Mouse (Mus musculus) central nervous system, embryonic 18 days (tissue): ENCODE measurements around the gene Nlrp4b. TPM values are rescaled to one million over a fixed set of nuclear protein-coding genes. Genes with fewer than 3 reads are reported as not detected.

Experiments
- polyA plus RNA-seq: library from polyadenylated mRNA; depleted of rRNA; stranded (reverse); fragments of >200 nt; gene quantifications from 2 replicates; pipeline ENCODE4 v1.2.3, GENCODE M21; 2012; rRNA removed

Gene Nlrp4b
- polyA plus RNA-seq: not detected in 2 replicates

GRCm38 (mm10) chr7:10687489-10687888 lies at the start of gene Nlrp4b:
Gene Nlrp4b, plus strand, starts transcription at chr7:10687789.

DNA sequence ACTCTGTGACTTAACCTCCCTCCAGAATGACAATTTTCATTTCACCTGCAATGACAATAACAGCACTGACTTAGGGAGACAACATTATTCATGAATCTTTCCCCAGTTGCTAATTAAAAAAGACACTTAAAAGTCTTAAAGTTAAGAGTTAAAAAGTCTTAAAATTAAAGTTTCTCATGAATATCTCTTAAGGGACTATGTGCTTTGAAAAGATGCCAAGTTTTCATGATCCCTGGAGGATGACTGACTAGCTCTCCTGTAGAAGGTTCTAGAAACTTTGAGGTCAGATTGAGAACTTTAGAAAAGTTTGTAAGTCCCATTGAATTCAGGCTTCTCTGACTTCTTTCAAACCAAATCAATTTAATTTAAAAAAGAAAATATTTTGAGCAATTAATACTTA lies 66.7 kb downstream of the Nlrp4b start, which contains the start of gene Vmn1r71:
Vmn1r71 (minus strand) TSS at position 101 of the 400 bp plus-strand sequence.

Other genes starting within 250 kb of the Nlrp4b start
- gene Vmn1r67, start 244.5 kb upstream of the Nlrp4b start, polyA plus RNA-seq: not detected in 2 replicates
- gene Zik1, start 192.4 kb upstream of the Nlrp4b start, polyA plus RNA-seq: 25.1 and 25.5 TPM in 2 replicates
- gene Vmn1r68, start 129.3 kb upstream of the Nlrp4b start, polyA plus RNA-seq: not detected in 2 replicates
- not detected in 2 replicates for gene Vmn1r69, start 74.1 kb upstream of the Nlrp4b start, polyA plus RNA-seq
- gene Vmn1r70, start 56.3 kb upstream of the Nlrp4b start, polyA plus RNA-seq: not detected in 2 replicates
- gene Vmn1r71, start 66.6 kb downstream of the Nlrp4b start, polyA plus RNA-seq: not detected in 2 replicates
- gene Zscan4b, start 217.3 kb downstream of the Nlrp4b start, polyA plus RNA-seq: not detected in 2 replicates